Mouse (Mus musculus) forebrain, embryonic 11.5 days (tissue): ENCODE measurements around the gene Agpat3. TPM values are rescaled to one million over a fixed set of nuclear protein-coding genes. Genes with fewer than 3 reads are reported as not detected.
A peak's percentile ranks its signal among the peaks of the same experiment; 100 is the strongest.

ENCODE experiments used
- ATAC-seq: fragments of 200-750 bp; cut with Nextera tagmentation; replicated peaks from 2 replicates; pipeline ENCODE4 v1.8.0; 2017; ENCODE audit warnings: moderate TSS enrichment; ENCODE audit not compliant: low FRiP score
- DNase-seq: peaks from one replicate; pipeline ENCODE4 v3.0.0-alpha.2; 2017; ENCODE audit warnings: low spot score
- H3K27ac ChIP-seq: fragments of 300-500 bp; sonication (generic); 2 replicates; pipeline ENCODE4 v1.5.1; 2014; ENCODE audit warnings: low read depth, low read length
- H3K27me3 ChIP-seq: fragments of 300-500 bp; sonication (generic); 2 replicates; pipeline ENCODE4 v1.6.1; 2014; ENCODE audit warnings: mild to moderate bottlenecking, low read length, mixed read lengths; ENCODE audit not compliant: control insufficient read depth, insufficient read depth
- H3K36me3 ChIP-seq: fragments of 300-500 bp; sonication (generic); 2 replicates; pipeline ENCODE4 v1.6.1; 2014; ENCODE audit warnings: mild to moderate bottlenecking, low read length, moderate library complexity, mixed read lengths; ENCODE audit not compliant: control insufficient read depth, insufficient read depth
- H3K4me1 ChIP-seq: fragments of 300-500 bp; sonication (generic); replicated peaks from 2 replicates; pipeline ENCODE4 v1.6.1; 2014; ENCODE audit warnings: low read length, mixed read lengths; ENCODE audit not compliant: control insufficient read depth, insufficient read depth
- H3K4me2 ChIP-seq: fragments of 300-500 bp; sonication (generic); 2 replicates; pipeline ENCODE4 v1.6.1; 2014; ENCODE audit warnings: low read depth, mild to moderate bottlenecking, low read length, moderate library complexity, mixed read lengths; ENCODE audit not compliant: severe bottlenecking
- H3K4me3 ChIP-seq: fragments of 300-500 bp; sonication (generic); 2 replicates; pipeline ENCODE4 v1.5.1; 2014; ENCODE audit warnings: low read depth, low read length
- H3K9ac ChIP-seq: fragments of 300-500 bp; sonication (generic); 2 replicates; pipeline ENCODE4 v1.6.1; 2014; ENCODE audit warnings: low read length
- H3K9me3 ChIP-seq: fragments of 300-500 bp; sonication (generic); 2 replicates; pipeline ENCODE4 v1.6.1; 2016; ENCODE audit warnings: low read length, mixed read lengths; ENCODE audit not compliant: control insufficient read depth
- WGBS: fragments of 180-500 bp; shearing (Covaris S2); extraction: QIAGEN DNeasy Blood & Tissue Kit; methylation state at CpG from one replicate; pipeline ENCODE4 v1.1.7; 2014; 5-methylcytosine and 5-hydroxymethylcytosine counted together
- polyA plus RNA-seq: library from polyadenylated mRNA; unstranded; fragments of >200 nt; fragmentation: Nextera tagmentation; extraction: Ambion mirVana; gene quantifications from 2 replicates; pipeline ENCODE4 v1.2.1, GENCODE M21; 2014

Gene Agpat3
- 52.3 and 57.9 TPM in 2 replicates for polyA plus RNA-seq

GRCm38 (mm10) chr10:78351887-78352665 is at the start of gene Agpat3:
Gene Agpat3, minus strand, starts transcription at chr10:78352489.
- peaks cover 10% of the 10 kb centered on the region for H3K4me1 ChIP-seq
- no peaks in the 10 kb centered on the region for H3K9me3 ChIP-seq
- H3K4me3 ChIP-seq = peak within 1 kb of the TSS; percentile 92
- peak within 1 kb of the TSS; percentile 96 for H3K9ac ChIP-seq
- H3K36me3 ChIP-seq = no peaks in the 10 kb centered on the region
- under 1% methylated on average over 101 of the region's 113 CpGs for WGBS
- ATAC-seq = peak; percentile 85
- DNase-seq = peak; percentile 75
- H3K27ac ChIP-seq = 0 out of 2 replicates have a peak within 1 kb of the TSS, but pooled peaks have one; percentile 15
- no peaks in the 10 kb centered on the region for H3K27me3 ChIP-seq
- H3K4me2 ChIP-seq = peak within 1 kb of the TSS; percentile 88

DNA sequence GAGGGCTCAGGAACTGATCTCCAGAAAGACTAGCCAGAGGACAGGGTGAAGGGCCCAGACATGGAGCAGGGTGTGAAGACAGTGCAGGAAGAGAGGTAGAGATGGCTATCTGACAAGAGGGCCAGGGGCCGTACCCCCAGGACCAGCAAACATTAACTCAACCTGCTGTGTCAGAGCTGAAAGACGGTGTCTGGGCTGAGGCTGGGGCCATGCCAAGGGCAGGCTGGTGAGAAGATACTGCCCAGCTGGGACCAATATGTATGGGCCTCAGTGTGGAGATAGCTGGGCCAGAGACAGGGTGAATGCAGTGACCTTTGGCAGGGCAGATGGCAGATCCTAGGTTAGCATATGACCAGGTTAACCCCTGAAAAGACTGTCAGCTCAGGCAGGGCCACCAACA is 48.8 kb upstream of the Agpat3 start:
- Histone ChIP-seq H3K4me1 (no peaks in the 10 kb centered on the region; the same call in 1 of the 2 replicates), H3K4me3 (no peak overlapping the region), H3K9me3 (no peaks in the 10 kb centered on the region), H3K9ac (no peak overlapping the region), H3K27ac (no peak overlapping the region), H3K36me3 (peaks cover 24% of the 10 kb centered on the region), H3K27me3 (no peaks in the 10 kb centered on the region), H3K4me2 (no peak overlapping the region)
- WGBS = 92% methylated on average over 2 of the region's 2 CpGs
- DNase-seq = no peak
- ATAC-seq = no peak

- no peak overlapping the region for H3K27ac ChIP-seq
- DNase-seq (peak; percentile 69), ATAC-seq (no peak)
- H3K4me1 ChIP-seq = peaks cover 4% of the 10 kb centered on the region; the same call in 1 of the 2 replicates
- H3K9ac ChIP-seq = no peak overlapping the region
- no peaks in the 10 kb centered on the region for H3K9me3 ChIP-seq
- 48% methylated on average over 17 of the region's 17 CpGs for WGBS
- H3K27me3 ChIP-seq = no peaks in the 10 kb centered on the region
- H3K36me3 ChIP-seq = peaks cover 15% of the 10 kb centered on the region
- H3K4me2 ChIP-seq = no peak overlapping the region
- H3K4me3 ChIP-seq = no peak overlapping the region
These were observed 46.9 kb upstream of the Agpat3 start for GRCm38 (mm10) chr10:78399090-78399657.

DNA sequence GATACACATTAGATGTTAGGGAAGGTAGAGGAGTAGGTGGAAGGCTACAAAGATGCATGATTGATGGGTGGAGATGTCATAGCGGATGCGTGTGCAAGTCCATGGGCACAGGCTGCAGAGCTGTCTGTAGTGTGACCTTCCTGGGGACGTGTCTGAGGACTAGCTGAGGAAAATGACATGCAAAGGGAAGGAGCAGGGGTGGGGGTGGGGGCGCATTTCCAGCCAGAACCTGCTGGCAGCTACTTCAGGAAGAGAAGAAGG is 44.3 kb upstream of the Agpat3 start:
- H3K4me3 ChIP-seq = no peak overlapping the region

DNA sequence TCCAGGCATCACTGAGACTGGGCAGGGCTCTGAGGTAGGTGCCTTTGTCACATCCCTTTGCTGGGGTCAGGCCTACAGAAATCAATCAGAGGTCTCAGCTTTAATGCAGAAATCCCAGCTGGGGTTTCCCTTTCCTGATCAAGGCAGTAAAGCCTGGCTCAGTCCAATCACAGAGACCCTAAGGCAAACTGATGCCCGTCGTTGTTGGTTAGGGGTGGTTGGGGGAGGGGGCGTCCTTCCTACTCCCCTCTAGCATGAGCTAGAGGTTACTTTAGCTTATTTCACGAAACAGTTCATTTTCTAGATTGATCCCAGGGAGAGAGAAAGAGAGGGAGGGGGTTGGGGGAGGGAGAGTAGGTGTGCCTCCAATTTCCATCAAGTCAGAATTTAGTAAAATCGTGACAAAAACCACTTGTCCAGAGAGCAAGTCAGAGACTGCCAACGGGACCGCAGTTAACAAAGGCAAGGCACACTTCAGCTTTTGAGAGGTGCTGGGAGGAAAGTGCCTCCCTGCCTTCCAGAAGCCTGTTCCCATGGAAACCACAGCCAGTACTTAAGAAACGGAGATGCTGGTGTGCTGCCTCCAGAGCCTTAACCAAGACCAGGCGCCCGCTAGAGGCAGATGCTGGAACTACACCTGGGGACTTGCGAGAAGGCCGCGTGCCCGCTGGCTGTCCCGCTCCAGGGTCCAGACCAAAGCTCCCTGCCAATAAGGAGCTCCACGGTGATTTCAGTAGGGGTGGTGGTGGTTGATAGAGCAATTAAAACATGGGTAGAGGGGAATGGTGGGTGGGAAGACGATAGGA is 43.7 kb upstream of the Agpat3 start:
- Histone ChIP-seq H3K27ac (no peak overlapping the region), H3K36me3 (no peaks in the 10 kb centered on the region; the same call in 1 of the 2 replicates), H3K4me2 (peak overlapping the region; percentile 37), H3K9me3 (no peaks in the 10 kb centered on the region), H3K4me3 (no peak overlapping the region), H3K9ac (peak overlapping the region; percentile 35; the same call in 1 of the 2 replicates), H3K4me1 (peaks cover 4% of the 10 kb centered on the region; the same call in 1 of the 2 replicates), H3K27me3 (peaks cover 11% of the 10 kb centered on the region; the same call in 1 of the 2 replicates)
- WGBS = 4% methylated on average over 17 of the region's 17 CpGs
- ATAC-seq (peak; percentile 86), DNase-seq (peak; percentile 99)

More for the DNA sequence above, 44.3 kb upstream of the Agpat3 start:
- peaks cover 3% of the 10 kb centered on the region for H3K36me3 ChIP-seq
- no peak overlapping the region for H3K27ac ChIP-seq
- H3K27me3 ChIP-seq = peaks cover 7% of the 10 kb centered on the region; the same call in 1 of the 2 replicates
- H3K4me1 ChIP-seq = peaks cover 4% of the 10 kb centered on the region; the same call in 1 of the 2 replicates
- DNase-seq (no peak), ATAC-seq (peak; percentile 36)
- WGBS = 59% methylated on average over 4 of the region's 4 CpGs
- no peak overlapping the region for H3K9ac ChIP-seq
- H3K9me3 ChIP-seq = no peaks in the 10 kb centered on the region
- no peak overlapping the region for H3K4me2 ChIP-seq

DNA sequence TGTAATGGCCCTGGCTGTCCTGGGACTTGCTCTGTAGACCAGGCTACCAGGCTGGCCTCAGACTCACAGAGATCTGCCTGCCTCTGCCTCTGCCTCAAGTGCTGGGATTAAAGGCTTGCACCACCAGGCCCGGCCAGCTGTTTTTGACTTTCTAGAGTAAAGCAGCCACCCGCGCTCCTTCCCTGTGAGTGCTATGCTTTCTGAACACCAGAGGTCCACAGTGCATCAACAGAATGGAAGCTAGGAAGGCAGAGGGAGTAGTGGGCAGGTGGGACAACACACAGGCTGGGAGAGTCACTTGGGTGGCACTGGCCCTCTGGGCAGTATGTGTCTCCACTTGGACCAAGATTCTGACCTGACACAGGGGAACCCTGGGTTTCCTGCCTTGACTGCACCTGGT is 43.1 kb upstream of the Agpat3 start:
- H3K4me3 ChIP-seq = no peak overlapping the region
- H3K27ac ChIP-seq = no peak overlapping the region
- ATAC-seq (peak; percentile 5; the same call in 1 of the 2 replicates), DNase-seq (no peak)
- no peaks in the 10 kb centered on the region for H3K9me3 ChIP-seq
- H3K27me3 ChIP-seq = peaks cover 15% of the 10 kb centered on the region
- 57% methylated on average over 3 of the region's 3 CpGs for WGBS
- H3K4me1 ChIP-seq = peaks cover 4% of the 10 kb centered on the region; the same call in 1 of the 2 replicates
- H3K4me2 ChIP-seq = no peak overlapping the region
- no peak overlapping the region for H3K9ac ChIP-seq
- no peaks in the 10 kb centered on the region; the same call in 1 of the 2 replicates for H3K36me3 ChIP-seq

GRCm38 (mm10) chr10:78392072-78392471 is 39.8 kb upstream of the Agpat3 start:
- Histone ChIP-seq H3K4me1 (peaks cover 4% of the 10 kb centered on the region; the same call in 1 of the 2 replicates), H3K36me3 (no peaks in the 10 kb centered on the region), H3K27me3 (peaks cover 15% of the 10 kb centered on the region), H3K27ac (no peak overlapping the region), H3K9me3 (no peaks in the 10 kb centered on the region), H3K9ac (no peak overlapping the region), H3K4me2 (no peak overlapping the region), H3K4me3 (no peak overlapping the region)
- ATAC-seq = no peak
- 3% methylated on average over 18 of the region's 18 CpGs for WGBS
- peak; percentile 87 for DNase-seq

GRCm38 (mm10) chr10:78390982-78391470 is 38.7 kb upstream of the Agpat3 start:
- peaks cover 15% of the 10 kb centered on the region for H3K27me3 ChIP-seq
- no peak overlapping the region for H3K27ac ChIP-seq
- 17% methylated on average over 4 of the region's 4 CpGs for WGBS
- no peaks in the 10 kb centered on the region for H3K36me3 ChIP-seq
- no peak overlapping the region for H3K4me3 ChIP-seq
- DNase-seq (no peak), ATAC-seq (no peak)
- no peak overlapping the region for H3K9ac ChIP-seq
- H3K4me1 ChIP-seq = peaks cover 4% of the 10 kb centered on the region; the same call in 1 of the 2 replicates
- no peaks in the 10 kb centered on the region for H3K9me3 ChIP-seq
- H3K4me2 ChIP-seq = no peak overlapping the region
